Mouse (Mus musculus) megakaryocyte, embryonic 14.5 days (primary cell): ENCODE results near the gene Gm773. TPM values are rescaled to one million over a fixed set of nuclear protein-coding genes. Genes with fewer than 3 reads are reported as not detected.
"Not testable (repeated sequence)": the region's sequence is repeated elsewhere in the genome, so short reads cannot be mapped to it uniquely, and the experiment has no call there.

Experiments used
- H3K27me3 ChIP-seq: replicated peaks from 2 replicates; pipeline ENCODE3; 2012; ENCODE audit warnings: inconsistent platforms
- H3K36me3 ChIP-seq: replicated peaks from 2 replicates; pipeline ENCODE3; 2012; ENCODE audit warnings: low read length, inconsistent platforms, mixed read lengths
- H3K4me1 ChIP-seq: 2 replicates; pipeline ENCODE4 v1.6.1; 2012; ENCODE audit warnings: inconsistent platforms
- H3K4me3 ChIP-seq: replicated peaks from 2 replicates; pipeline ENCODE3; 2012; ENCODE audit warnings: moderate library complexity, mild to moderate bottlenecking, inconsistent platforms
- H3K9me3 ChIP-seq: 2 replicates; pipeline ENCODE4 v1.6.1; 2012; ENCODE audit warnings: inconsistent platforms
- FLI1 ChIP-seq: IDR thresholded peaks from 2 replicates; pipeline ENCODE4 v1.6.1; 2012; ENCODE audit warnings: low read length, inconsistent platforms, mixed read lengths
- GATA1 ChIP-seq: IDR thresholded peaks from 3 replicates; pipeline ENCODE4 v1.6.1; 2012; ENCODE audit warnings: mixed read lengths, low read length, inconsistent platforms, borderline replicate concordance
- polyA plus RNA-seq: library from polyadenylated mRNA; stranded (reverse); fragments of >175 nt; gene quantifications from 2 replicates; pipeline ENCODE4 v1.2.3, GENCODE M21; 2012; ENCODE audit warnings: low replicate concordance; ENCODE audit not compliant: insufficient read depth

The Gm773 gene
- not detected in 2 replicates for polyA plus RNA-seq

GRCm38 (mm10) chrX:56212771-56213170, at the start of gene Gm773:
Gene Gm773, minus strand, starts transcription at chrX:56212881.
- Histone ChIP-seq H3K9me3 (peaks cover 9% of the 10 kb centered on the region; the same call in 1 of the 2 replicates), H3K36me3 (no peaks in the 10 kb centered on the region), H3K4me3 (no peak within 1 kb of the TSS), H3K27me3 (no peaks in the 10 kb centered on the region), H3K4me1 (no peaks in the 10 kb centered on the region)
- TF ChIP-seq FLI1 (no peak), GATA1 (no peak)

DNA sequence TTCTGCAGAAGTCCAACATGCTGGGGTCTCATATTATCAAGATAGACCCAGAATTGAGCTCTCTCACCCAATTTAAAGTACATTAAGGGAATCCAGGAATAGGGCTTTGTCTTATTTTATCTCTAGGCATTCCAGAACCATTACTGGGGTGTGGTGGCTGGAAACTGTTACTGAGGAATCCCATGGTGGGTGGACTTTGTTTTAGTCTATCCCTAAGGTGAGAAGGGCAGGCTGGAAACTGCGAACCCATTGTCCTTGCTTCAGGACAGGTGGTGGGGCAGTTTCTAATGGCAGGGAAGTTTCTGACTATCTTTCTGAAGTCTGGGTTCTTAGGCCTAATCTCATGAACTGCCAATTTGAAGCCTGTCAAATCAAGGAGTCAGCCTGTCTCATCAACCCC, 26.2 kb downstream of the Gm773 start:
- not testable (repeated sequence) for H3K36me3 ChIP-seq, H3K9me3 ChIP-seq, H3K27me3 ChIP-seq, H3K4me3 ChIP-seq, H3K4me1 ChIP-seq

DNA sequence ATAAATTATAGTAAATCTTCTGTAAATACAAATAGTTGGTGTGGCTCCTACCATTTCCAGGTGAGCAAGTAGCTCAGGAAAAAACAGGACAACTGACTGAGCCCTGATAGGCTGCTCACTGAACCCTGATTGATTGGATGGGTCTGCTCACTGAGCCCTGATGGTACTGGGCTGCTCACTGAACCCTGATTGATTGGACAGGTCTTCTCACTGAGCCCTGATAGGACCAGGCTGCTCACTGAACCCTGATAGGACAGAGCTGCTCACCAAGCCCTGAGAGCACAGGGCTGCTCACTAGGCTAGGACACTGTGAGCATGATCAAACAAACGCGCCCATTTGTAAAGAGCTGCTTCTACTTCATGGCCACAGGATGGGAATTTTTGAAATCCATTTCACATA, 61.3 kb downstream of the Gm773 start:
- Histone ChIP-seq H3K4me3 (no peak overlapping the region), H3K36me3 (no peaks in the 10 kb centered on the region), H3K27me3 (no peaks in the 10 kb centered on the region), H3K9me3 (no peaks in the 10 kb centered on the region), H3K4me1 (no peaks in the 10 kb centered on the region)
- TF ChIP-seq GATA1: no peak
- TF ChIP-seq FLI1: no peak

Other genes starting within 250 kb of the Gm773 start
- not detected in 2 replicates for gene 3830403N18Rik, start 76.3 kb downstream of the Gm773 start, polyA plus RNA-seq
- not detected in 2 replicates for gene Zfp449, start 133.5 kb upstream of the Gm773 start, polyA plus RNA-seq
- gene Smim10l2a, start 161.7 kb upstream of the Gm773 start, polyA plus RNA-seq: 1.5 TPM in 1 of 2 replicates, not detected in the other
- gene Gm2174, start 235.1 kb upstream of the Gm773 start, polyA plus RNA-seq: not detected in 2 replicates
- 2.8 TPM in 1 of 2 replicates, not detected in the other for gene Ints6l, start 242.0 kb upstream of the Gm773 start, polyA plus RNA-seq